Mouse (Mus musculus) cerebellum, adult (tissue): ENCODE measurements around the gene Tmem136.

ENCODE experiments used
- ATAC-seq: cut with Nextera tagmentation; 2 replicates; pipeline ENCODE4 v1.9.2; 2017; ENCODE audit warnings: mild to moderate bottlenecking, moderate library complexity, mixed read lengths; ENCODE audit not compliant: insufficient number of reproducible peaks, low FRiP score, low TSS enrichment

Tmem136 gene

GRCm38 (mm10) chr9:43109125-43109524, 7.2 kb downstream of the Tmem136 start:
- ATAC-seq, result no peak

DNA sequence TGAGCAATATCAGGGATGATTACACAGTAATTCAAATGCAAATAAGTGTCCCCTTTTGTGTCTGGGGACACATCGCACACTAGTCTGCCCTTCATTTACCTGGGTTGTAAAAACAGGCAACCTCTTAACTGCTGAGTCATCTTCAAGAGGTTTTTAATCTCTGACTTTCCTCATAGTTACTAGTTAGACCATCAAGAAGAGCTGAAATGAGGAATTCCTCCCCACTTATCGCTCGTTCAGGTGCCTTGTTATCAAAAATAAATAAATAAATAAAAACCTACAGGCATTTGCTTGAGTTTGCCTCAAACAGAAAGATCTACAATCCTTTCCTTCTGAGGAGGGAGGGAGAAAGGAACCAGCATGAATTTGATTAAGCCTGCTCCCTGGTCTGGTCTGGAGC, 7.6 kb downstream of the Tmem136 start:
- no peak for ATAC-seq

- no peak for ATAC-seq
Observed at GRCm38 (mm10) chr9:43108081-43108480, 8.3 kb downstream of the Tmem136 start.

DNA sequence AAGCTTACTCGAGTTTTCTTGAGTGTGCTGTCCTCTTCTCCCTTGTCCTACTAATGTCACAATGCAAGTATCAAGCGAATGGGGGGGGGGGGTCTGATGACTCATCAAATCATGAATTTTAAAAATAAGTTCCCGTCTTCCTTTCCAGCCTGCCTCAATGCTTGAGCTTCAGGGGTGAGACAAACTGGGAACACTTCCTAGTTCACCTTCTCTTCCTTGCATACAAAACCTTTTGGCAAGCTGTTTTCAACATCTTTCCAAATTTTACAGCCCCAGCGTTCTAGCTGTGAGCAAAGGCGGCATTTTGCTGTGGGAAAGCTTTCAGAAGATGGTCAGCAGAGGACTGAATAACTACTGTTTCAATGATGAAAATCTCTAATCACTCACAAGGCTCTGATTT, 8.8 kb downstream of the Tmem136 start:
- ATAC-seq, result no peak

DNA sequence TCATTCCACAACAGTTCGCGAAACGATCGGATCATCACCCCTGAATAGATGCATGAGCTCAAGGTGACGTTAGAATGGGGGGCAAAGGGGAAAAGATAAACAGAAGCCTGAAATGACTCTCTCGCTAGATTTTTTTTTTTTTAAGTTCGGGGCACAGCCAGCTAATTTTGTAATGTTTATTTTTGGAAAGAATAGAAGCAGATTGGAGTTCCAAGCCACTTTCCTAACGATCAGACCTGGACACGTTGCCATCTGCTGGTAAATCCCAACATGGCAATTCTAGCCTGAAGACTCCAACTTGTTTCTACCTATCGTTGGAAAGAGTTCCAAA, 9.2 kb downstream of the Tmem136 start, which contains the start of gene Arhgef12:
Arhgef12 (minus strand) TSS at position 53 of the 331 bp plus-strand sequence.
- 0 out of 2 replicates have a peak, but pooled peaks have one; percentile 18 for ATAC-seq

GRCm38 (mm10) chr9:43106426-43107186, 9.8 kb downstream of the Tmem136 start:
- no peak for ATAC-seq

GRCm38 (mm10) chr9:43105664-43106361, 10.6 kb downstream of the Tmem136 start:
- peak; percentile 79 for ATAC-seq

GRCm38 (mm10) chr9:43104873-43105663, 11.3 kb downstream of the Tmem136 start:
- ATAC-seq, result no peak

DNA sequence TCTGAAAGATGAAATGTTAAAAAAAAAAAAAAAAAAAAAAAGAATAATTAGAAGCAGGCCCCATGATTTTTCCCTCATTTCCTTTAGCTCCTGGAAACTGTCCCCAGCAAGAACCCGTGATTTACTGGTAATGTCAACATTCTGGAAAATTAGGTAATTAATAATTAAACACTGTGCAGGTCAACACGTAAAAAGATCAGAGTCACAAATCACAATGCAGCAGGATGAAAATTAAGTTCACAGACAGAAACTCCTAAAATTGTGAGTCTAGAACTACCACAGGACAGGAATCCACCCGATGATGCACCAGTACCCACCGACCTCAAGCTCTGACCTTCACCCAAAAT, 11.9 kb downstream of the Tmem136 start:
- ATAC-seq, result no peak

- ATAC-seq, result no peak
Observed at GRCm38 (mm10) chr9:43103675-43104299, 12.6 kb downstream of the Tmem136 start.

- ATAC-seq, result no peak
Observed at GRCm38 (mm10) chr9:43102931-43103330, 13.4 kb downstream of the Tmem136 start.

- ATAC-seq, result no peak
Observed at GRCm38 (mm10) chr9:43101936-43102595, 14.3 kb downstream of the Tmem136 start.

- ATAC-seq, result no peak
Observed at GRCm38 (mm10) chr9:43098922-43099321, 17.4 kb downstream of the Tmem136 start.

DNA sequence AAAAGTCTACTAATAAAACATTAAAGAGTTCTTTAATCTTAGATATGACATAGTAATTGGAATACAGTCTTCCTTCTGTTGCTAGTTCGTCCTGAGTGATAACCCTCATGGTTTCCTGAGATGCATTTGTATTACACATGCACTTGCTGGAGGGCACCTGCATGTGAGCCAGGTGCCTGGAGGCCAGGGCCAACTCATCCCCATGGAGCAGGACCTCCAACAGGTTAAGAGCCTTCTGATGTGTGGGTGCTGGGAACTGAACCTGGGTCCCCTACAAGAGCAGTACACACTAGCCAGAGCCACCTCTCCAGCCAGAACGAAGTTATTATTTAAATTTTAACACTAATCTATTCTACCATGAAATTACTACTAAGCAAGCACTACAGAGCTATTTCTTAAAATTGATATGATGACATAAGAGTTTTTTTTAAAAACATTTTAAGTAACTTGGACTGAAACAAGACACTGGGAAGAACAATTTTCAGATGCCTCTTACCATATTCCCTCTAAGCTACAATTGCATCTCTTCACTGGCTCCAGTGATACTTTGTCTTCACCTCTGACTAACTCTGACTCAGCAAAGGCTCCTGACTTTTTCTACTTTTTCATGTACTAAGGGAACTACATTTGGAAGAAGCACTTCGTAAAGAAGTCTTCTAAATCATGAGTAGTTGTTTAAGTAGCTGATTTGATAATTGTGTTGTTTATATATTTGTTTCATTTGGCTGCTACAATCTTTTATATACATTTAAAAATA, 18.4 kb downstream of the Tmem136 start:
- no peak for ATAC-seq

- no peak for ATAC-seq
Observed at GRCm38 (mm10) chr9:43096337-43096736, 20.0 kb downstream of the Tmem136 start.

DNA sequence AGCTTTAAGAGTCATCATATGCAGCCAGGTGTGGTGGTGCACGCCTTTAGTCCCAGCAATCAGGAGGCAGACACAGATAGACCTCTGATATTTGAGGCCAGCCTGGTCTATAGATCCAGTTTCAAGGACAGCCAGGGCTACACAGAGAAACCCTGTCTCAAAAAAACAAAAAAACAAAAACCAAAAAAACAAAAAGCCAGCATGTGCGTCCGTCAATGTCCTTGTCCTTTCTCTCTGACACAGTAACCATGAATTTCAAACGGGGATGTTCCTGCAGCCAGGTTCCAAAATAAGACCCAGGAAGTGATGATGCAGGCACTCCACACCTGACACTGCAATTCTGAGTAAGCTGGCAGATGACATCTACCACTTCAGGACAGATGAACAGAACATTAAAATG, 21.5 kb downstream of the Tmem136 start:
- ATAC-seq, result no peak

DNA sequence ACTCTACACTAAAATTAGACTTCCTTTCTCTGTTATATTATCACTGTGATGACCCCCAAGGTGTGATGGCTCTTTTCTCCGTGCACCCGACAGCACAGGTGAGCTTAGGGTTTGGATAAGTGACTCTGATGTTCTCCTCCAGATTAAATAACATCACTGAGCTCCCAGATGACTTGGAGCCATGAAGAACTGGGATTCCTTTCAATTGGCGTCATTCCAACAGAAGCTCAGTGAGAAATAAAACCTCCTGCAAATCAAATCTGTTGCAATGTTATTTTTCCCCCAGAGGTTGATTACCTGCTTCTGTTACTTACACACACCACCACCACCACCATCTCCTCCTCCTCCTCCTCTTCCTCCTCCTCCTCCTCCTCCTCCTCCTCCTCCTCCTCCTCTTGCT, 22.6 kb downstream of the Tmem136 start:
- ATAC-seq, result no peak

DNA sequence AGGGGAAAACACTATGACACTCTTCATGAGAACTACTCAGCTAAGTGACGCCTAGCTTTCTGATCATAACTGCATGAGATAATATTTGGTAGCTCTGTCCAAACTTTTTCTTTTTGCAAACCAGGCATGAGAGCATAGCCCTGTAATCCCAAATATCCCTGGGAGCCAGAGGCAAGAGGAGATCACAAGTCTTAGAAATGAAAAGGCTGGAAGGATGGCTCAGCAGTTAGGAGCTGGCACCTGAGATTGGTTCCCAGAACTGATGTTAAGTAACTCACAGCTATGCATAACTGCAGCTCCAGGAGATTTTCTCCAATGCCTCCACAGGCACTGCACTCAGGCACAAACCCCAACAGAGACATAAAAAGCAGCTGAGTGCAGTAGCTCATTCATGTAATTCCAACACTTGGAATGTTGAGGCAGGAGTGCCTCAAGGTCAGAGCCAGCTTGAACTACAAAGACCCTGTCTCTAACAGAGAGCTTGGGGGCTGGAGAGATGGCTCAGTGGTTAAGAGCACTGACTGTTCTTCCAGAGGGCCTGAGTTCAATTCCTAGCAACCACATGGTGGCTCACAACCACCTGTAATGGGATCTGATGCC, 30.6 kb downstream of the Tmem136 start:
- ATAC-seq, result no peak
